Mouse (Mus musculus) mouse trophoblast stem cell (cell line): ENCODE data around the gene Lsp1.

ENCODE experiments used
- in situ Hi-C, 2 experiments: fragments of 300-500 bp; cut with MseI, MboI; formaldehyde crosslinking; loops; 2 replicates in 1 of 2; 3 replicates in 1 of 2; pipeline ENCODE4 v1.15.1; 2025

Gene Lsp1

DNA sequence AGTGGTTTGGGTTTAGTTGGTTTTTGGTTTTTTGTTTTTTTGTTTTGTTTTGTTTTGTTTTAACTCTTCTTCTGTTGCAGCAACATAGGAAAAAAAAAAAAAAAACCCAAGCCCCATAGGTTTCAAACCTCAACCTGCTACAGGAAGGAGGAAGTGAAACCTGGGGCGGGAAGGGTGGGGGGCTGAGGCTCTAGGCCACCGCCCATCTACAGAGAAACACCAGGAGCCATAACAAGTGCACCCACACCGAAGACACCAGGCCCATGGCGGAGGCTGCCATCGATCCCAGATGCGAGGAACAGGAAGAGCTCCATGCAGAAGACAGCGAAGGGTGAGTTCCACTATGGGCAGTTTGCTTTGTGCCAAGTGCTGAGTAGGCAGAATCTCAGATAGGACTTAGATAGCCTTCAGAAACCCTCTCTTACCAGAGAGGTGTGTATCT is at the start of gene Lsp1:
Gene Lsp1 (plus strand): TSS at position 174 of the 442 bp plus-strand sequence.
- in situ Hi-C loops = no loop called here

DNA sequence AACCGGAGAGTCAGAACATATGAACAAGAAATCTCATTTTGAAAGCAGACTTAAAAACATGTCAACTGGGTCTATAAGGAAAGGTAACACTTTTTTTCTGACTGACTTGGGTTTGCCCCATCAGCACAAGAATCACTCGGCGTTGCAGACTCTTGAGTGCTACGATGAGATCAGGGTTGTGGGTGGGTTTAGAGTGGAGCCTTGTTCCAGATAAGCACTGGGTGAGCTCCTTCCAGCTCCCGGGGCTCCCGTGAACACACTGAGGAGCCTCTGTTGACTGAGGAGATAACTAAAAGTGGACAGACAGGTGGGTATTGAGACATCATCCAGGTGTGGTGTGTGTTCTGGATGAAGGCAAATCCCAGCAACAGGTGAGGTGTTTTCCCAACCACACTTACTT is 47.3 kb upstream of the Lsp1 start:
- in situ Hi-C loops = no loop called here

DNA sequence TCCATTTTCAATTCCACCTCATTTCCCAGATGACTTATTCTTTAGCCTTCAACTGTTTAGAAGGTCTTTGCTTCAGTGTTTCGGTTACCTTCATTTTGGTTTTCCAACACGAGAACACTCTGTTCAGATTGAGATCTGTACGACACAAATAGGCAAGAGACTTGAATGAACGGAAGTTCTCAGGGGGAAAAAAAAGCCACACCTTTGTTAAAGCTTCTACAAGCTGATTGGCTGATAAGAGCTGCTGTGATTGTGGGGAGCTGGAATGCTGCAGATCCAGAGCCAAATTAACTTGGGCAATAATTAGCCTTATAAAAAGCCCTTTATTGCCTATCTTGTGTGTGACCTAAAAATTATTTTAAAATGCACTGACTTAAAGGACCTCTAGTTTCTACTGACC is 45.3 kb upstream of the Lsp1 start:
- in situ Hi-C loops = no loop called here

DNA sequence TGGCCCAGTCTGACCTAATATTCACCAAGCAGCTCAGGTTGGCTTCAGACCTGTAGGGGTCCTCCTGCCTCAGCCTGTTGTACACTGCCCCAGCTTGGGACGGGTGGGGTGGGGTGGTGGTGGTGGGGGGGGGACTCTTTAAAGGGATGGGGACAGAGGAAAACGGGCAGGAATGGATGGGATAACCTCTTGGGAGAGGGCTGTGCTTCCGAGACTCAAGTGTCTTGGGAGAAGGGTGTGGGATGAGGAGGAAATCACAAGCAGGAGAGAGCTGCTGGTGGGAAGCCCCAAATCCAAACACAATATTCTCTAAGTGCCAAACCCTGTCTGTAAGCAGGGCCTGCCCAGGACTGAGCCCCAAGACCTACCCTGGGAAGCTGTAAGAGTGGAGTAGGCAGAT is 44.4 kb upstream of the Lsp1 start:
- in situ Hi-C loops = no loop called here

DNA sequence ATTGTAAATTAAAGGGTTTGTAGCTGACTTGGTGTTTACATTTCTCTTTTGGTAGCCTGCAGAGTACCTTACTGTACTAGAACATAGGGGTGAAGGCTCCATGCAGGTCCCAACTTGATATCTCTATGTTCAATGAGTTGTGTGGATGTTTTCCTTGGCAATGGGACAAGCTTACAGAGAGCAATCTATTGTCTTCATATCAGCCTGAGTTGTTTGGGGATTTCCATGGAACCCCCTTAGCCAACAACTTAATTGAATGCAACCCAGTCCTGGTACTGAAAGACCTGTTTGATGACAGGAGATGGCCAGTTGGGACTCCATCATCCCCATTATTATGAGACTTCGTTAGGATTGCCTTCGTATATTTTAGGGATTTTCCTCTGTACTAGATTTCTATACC is 42.6 kb upstream of the Lsp1 start:
- in situ Hi-C loops = no loop called here

DNA sequence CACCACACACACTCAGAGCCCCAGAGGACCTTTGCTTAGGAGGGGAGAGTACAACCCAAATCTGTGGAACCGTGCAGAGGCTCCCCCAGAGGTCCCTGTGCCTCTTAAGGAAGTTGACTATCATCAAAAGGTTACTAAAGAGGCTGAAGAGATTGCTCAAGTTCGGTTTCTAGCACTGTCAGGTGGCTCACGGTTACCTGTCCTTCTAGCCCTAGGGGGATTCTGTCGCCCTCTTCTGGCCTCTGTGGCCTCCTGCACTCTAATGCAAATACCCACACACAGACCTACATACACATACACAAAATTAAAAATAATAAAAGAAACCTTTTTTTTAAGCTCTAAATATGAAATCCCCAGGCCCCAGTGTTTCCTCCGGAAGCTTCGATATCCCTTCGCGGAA is 41.9 kb upstream of the Lsp1 start:
- in situ Hi-C loops = no loop called here

DNA sequence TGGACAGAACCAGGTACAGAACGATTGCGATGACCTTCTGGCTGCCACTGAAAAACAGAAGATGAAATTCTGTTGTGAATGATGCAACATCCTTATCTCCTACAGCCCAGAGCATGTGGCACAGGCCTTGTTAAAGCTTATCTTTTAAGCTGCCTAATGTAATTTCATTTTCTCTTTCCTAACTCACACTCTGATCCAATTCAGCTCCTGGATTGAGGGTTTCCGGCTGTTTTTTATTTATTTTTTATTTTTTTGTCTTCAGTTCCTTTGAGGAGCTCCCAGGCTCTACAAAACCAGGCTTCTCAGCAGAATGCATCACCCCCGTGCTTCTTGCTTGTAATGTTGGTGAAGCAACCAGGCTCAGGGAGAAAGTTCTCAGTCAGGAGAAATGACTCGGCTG is 40.7 kb upstream of the Lsp1 start:
- in situ Hi-C loops = loop anchor here in 1 of 2 experiments (5.0 kb wide), 1 partner anchor 83 kb away; no protein-coding TSS in a partner anchor

DNA sequence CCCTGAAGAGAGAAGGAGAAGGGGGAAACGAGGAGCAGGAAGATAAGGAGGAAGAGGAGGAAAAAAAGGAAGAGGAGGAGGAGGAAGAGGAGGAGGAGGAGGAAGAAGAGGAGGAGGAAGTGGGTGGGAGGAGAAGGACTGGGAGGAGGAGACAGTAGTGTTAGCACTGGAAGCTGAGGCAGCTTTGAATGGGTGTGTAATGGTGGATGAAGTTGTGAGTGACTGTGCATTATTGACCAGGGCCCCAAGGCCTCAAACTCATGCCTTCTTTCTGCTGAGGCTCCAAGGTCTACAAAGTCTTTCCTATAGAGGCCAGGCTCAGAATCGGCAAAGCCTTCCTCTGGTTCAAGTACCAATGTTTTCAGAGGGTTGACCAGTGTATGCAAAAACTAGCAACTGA is 38.8 kb upstream of the Lsp1 start:
- in situ Hi-C loops = loop anchor here in 1 of 2 experiments (5.0 kb wide), 1 partner anchor 85 kb away; no protein-coding TSS in a partner anchor

DNA sequence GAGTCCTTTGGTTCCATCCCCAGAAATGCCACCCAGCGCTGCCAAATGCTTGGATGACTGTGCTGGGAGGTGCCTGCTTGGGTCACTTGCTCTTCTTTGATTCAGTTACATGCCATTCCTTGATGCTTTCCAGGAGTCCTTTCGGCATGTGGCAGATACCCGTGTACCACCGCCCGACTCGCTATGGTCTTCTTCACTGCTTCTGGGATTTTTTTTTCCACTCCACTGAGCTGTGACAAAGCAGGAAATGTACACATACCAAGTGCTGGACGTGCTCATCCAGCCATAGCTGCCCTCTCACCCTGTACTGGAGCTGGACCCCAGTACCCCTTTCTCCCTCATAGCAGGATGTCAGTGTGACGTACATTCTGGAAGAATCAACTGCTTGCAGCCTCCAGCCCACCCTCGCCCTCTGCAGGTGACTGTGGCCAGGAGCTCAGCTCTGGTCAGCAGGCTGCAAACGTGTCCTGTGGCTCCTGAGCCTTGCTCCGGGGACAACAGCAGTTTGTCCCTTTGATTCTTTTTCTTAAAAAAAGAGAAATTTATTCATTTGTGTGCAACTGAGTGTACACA is 34.9 kb upstream of the Lsp1 start:
- in situ Hi-C loops = loop anchor here in 1 of 2 experiments (5.0 kb wide), 1 partner anchor 93 kb away; no protein-coding TSS in a partner anchor

DNA sequence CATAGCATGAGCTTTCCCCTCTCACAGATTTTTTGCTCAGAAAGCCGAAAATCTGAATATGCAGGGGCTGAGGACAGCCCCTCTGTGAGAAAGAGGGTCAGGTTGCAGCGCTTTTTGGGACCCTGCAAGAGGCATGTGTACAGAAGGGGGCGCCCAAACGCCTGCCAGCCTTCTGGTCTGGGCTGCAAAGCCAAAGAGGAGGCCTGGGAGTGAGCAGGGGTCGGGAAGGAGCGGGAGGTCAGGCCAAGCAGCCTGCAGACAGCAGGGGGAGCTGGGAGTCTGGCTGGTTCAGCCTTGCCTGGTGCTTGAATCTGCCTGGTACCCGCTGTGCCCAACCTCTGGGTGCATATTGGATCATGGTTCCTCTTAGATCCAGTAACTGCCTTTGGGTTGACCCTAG is 32.4 kb upstream of the Lsp1 start:
- in situ Hi-C loops = loop anchor here in 1 of 2 experiments (5.0 kb wide), 1 partner anchor 96 kb away; no protein-coding TSS in a partner anchor

DNA sequence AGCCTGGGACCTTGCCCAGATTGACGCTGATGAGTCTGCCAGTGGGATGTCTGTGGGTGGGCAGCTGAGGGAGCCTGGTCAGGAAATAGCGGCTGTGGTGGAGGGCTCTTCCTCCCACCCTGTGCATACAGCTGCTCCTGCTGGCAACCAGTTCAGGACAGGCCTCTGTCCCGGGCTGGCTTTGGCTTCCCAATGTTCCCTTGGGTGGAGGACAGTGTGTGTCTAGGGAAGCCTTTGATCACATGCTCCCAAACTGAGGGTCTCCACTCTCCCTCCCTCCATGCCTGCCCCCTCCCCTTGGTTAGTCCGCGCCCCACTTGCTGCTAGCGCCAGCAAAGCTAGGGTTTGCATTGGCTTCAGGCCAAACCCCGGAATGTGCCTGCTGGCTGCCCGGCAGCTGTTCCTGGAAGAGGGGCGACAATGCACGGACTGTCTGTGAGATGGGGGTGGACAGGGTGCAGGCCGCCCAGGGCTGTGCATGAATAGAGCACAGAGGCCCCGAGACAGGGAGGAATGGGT is 30.4 kb upstream of the Lsp1 start:
- in situ Hi-C loops = no loop called here

DNA sequence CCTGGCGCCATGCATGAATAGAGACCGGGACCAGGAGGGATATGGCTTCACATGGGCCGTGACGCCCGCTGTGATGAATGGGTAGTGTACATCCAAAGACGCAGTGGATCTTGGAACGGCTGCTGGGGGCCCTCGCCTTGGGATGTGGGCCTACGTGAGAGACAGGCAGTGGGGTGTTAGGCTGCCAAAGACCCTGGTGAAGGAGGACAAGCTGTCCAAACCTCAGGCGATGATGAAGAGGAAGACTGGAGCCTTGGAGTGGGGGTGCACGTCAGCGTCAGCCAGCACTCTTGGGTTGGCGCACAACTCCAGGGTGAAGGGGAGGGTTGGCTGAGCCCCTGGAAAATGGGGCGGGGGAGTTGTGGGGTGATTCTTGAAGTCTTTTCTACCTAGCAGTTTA is 29.5 kb upstream of the Lsp1 start:
- in situ Hi-C loops = no loop called here

DNA sequence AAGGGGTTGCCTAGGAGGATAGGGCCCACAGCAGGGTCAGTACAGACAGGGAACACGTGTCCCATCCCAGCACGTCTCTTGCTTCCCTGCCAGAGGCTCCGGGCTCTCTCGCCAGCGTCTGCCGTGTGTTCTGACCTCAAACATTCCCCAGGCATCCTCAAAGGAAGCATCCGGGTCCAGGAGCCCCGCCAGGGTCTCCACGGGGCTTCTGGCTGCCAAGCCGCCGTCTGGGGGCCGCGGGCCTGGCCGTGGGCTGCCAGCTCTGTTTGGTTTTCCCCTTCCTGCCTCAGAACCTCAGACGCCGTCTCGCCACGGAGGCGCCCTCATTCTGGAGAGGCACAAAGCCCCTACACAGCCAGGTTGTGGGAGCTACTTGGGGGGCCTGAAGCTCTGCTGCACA is 27.0 kb upstream of the Lsp1 start:
- in situ Hi-C loops = no loop called here

DNA sequence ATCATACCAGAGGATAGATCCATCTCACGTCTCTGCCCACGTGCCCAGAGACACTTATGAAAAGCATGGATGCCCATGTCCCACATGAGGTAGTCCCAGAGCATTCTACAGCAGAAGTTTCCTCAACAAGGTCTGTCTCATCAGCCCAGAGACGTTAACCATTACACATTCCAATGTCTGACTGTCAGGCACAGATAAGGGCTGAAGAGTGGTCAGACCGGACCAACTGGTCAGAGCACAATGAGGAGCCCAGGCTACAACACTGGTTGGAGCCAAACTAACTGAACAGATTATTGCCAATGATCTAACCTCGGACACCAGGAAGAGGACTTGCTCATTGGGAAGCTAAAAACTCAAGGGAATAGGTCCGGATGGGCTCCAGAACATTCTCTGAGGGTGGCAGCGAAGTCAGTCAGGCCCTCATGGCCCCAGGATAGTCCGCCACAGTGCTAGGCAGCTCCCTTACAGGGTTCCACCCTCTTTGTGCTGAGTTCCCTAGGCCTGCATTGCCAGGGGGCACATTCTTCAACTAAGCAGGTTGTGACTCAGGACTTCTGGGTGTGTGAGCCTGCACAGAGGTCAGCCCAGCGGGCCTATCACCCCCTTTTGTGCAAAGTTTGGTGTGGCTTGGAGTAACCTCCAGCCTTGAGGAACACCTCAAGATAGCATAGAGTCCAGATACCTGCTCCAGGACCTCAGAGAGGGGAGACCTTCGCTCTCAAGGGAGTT is 26.3 kb upstream of the Lsp1 start, which contains the start of gene Syt8:
Gene Syt8 (plus strand): TSS at position 714 of the 729 bp plus-strand sequence.
- in situ Hi-C loops = no loop called here

DNA sequence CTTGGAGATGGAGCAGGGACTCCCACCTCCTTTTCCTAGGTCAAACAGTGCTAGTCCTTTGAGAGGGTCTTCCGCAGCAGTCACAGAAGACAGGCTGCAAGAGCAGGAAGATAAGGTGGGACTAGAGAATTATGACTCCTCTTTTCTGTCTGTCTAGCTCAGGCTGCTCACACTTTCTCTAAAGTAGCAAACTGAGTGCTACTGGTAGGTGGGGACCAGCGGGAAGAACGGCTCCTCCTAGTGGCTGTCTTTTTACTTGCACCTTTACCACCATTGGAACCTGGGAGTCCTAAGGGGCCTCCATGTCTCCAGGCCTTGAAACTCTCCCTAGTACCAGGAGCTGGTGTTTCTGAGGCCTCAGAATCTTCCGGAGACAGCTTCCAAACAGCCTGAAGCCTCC is 25.1 kb upstream of the Lsp1 start:
- in situ Hi-C loops = no loop called here

DNA sequence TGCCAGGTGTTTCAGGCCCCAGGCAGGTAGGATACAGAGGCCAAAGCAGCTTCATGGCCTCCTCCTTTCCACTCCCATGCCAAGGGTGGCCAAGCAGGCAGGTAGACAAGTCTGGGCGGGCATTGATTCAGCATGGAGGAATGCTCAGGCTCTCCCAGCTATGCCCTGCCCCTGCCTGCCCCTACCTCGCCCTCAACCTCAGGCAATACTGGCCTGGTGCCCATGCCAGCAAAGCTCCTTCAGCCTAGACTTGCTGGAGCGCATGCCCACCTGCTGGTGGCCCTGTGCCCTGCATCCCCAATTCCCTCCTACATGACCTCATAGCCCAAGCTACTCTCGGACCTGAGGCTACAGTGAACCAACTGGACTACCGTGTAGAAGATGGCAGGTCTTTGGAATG is 23.3 kb upstream of the Lsp1 start:
- in situ Hi-C loops = no loop called here

DNA sequence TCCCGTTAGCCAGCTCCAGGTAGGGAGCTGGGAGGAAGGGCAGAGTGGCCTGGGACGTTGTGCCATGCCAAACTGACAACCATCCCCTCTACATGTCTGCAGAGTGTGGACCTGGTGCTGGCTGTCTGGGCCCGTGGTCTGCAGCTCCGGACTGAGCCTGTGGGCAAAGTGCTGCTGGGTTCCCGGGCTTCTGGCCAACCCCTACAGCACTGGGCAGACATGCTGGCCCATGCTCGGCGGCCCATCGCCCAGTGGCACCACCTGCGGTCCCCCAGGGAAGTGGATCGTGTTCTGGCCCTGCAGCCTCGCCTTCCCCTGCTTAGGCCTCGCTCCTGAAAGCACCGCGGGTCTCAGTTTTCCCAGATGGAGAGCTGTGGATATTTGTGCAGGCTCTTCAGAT is 20.6 kb upstream of the Lsp1 start:
- in situ Hi-C loops = no loop called here

DNA sequence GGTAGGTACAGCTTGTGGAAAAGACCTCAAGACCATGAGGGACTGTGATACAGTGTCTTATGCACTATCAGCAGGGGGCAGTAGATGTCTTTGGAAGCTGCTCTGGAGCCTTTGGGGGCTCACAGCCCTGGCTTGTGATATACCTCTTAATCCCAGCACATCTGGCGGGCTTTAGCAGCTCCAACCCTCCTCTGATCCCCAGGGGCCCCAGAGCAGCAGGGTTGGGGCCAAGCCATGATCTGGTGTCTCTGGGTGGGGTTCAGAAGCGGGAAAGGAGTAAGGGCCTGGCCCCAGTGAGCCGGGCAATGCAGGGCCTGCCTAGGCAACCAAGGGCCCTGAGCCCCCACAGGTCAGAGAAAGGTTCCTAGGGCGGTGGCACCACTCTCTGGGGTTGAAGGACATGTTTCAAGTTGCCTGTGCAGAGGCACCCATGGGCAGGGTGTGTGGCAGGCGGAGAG is 19.9 kb upstream of the Lsp1 start:
- in situ Hi-C loops = no loop called here

DNA sequence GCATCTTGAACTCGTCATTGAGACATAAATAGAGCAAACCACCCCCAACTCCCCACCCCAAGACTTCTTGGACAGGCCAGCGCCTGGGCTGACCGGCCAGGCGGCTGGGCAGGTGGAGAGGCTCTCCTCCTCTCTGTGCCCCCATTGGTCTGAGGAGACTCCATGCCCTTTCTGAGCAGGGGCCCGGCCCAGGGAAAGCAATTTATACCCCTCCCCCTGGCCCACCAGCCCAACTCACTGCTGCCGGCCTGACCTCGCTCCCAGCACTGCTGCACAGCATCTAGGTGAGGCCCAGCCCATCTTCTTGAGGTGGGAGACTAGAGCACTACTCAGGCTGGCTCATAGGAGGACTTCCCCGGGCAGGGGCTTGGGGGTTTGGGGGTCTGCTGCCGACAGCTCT is 19.0 kb upstream of the Lsp1 start, which contains the start of gene Tnni2:
Gene Tnni2 (plus strand): TSS at position 224 of the 400 bp plus-strand sequence.
- in situ Hi-C loops = no loop called here

DNA sequence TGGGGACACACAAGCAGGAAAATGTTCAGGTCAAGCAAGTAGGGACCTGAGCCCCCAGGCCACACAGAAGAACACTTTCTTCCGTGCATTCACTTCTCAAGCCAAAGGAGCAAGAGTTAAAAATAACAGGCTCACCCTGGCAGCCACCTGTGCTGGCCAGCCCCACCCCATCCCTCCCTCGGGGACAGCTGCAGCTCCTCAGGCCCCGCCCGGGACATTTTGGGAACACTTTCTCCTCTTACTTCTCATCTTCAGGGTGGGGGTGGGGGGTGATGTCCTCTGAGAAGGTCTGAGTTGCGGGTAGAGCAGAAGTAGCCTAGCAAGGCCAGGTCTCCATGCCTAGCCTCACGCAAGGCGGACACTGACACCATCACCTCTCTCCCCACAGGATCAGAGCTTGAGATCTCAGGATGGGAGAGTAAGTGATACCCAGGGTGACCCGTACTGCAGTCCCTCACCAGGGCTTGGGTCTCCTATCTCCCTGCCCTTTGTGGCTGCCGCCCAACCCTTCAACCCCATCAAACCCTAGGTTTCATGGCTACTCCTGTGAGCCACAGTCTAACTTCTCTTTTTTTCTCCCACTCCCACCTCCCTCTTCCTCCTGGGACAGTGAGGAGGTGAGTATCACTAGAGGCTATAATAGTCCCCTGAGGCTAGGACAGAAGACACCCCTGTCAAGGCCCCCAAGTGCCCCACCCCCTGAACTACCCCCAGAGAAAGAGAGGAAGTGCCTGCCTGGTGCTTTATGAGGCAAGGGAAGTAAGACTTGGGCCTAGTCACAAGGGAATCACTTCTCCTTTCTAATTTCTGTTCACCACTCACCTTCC is 18.3 kb upstream of the Lsp1 start:
- in situ Hi-C loops = no loop called here

DNA sequence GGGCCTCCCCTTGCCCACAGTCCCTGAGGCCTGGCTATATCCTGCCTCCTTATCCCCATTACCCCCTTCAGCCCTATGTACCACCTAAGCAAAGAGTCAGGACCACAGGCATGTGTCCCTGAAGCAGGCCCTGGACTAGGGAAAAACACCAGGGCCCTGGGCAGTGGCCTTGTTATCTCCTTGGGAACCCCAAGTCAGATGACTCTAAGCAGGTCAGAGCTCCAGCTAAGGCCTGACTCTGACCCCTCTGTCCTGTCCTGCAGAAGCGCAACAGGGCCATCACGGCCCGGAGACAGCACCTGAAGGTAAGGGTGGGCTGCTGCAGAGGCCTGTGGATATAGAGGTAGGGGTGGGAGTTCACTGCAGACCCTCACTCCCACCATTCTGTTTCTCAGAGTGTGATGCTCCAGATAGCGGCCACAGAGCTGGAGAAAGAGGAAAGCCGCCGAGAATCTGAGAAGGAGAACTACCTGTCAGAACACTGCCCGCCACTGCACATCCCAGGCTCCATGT is 17.6 kb upstream of the Lsp1 start:
- in situ Hi-C loops = no loop called here

DNA sequence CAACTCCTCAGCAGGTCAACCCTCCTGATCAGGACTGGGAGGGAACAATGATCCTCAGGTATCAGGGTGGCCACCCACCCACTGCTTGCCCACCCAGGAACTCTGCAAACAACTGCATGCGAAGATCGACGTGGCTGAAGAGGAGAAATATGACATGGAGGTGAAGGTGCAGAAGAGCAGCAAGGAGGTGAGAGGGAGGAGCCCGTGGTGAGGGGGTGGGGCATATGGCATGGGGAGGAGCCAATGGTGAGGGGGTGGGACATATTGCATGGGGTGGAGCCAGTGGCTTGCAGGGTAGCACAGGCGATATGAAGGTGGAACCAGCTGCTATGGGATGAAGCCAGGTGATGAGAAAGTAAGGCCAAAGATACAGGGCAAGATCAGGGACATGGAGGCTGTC is 17.1 kb upstream of the Lsp1 start:
- in situ Hi-C loops = no loop called here
